Mouse (Mus musculus): Measurements from ENCODE around the gene Tmem30b. TPM values are rescaled to one million over a fixed set of nuclear protein-coding genes. Genes with fewer than 3 reads are reported as not detected.

Tmem30b gene
- total RNA-seq (2015; ENCODE audit: low replicate concordance) (not detected in 2 replicates), total RNA-seq (2017; ENCODE audit: low replicate concordance) (not detected in 2 replicates)

DNA sequence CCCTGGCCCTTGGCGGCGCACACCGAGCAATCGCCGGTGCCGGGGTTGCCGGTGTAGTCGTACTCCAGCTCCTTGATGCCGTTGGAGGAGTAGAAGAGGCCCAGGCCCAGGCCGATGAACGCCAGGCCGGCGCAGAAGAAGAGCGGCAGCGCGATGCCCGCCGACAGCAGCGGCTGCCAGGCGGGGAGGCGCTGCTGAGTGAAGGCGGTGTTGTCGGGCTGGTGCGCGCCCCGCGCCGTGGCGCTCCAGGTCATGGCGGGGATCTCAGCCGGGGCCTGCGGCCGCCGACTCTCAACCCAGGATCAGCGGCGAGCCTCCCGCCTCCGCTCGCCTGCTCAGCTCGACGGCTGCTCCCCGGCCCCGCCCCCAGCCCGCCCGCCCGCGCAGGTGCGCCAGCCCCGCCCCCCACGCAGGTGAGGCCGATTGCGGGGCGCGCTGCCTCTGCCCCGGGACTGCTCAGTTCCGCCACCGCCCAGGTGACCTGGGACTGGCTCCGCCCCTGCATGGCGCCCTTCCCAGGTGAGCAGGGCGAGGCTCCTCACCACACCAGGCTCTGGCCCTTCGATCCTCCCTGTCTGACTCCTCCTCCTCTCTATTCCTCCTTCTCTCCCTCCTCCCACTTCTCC lies at the start of gene Tmem30b:
Gene Tmem30b (minus strand): TSS at position 307 of the 626 bp plus-strand sequence.
- ATAC-seq (replicated peaks; ENCODE audit: low FRiP score, poor library complexity, severe bottlenecking): no peak

DNA sequence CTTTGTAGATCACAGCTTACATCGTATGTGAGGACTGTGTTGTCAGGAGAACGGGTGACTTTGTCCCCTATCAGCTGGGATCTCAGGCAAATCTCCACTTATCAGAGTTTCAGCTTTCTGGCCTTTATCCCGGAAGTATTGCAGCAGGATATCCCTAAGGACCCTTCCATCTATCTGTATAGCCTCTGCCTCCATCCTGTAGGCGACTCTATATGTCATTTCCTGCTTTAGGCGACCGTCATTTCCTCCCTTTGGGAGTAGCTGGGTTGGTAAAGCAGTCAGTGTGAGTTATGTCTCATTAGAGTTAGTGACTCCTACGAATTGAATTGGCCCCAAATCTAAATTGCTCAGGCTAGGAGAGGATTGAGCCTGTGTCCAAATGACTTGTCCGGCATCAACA lies 49.0 kb upstream of the Tmem30b start:
- ATAC-seq (replicated peaks; ENCODE audit: low FRiP score, poor library complexity, severe bottlenecking): no peak

DNA sequence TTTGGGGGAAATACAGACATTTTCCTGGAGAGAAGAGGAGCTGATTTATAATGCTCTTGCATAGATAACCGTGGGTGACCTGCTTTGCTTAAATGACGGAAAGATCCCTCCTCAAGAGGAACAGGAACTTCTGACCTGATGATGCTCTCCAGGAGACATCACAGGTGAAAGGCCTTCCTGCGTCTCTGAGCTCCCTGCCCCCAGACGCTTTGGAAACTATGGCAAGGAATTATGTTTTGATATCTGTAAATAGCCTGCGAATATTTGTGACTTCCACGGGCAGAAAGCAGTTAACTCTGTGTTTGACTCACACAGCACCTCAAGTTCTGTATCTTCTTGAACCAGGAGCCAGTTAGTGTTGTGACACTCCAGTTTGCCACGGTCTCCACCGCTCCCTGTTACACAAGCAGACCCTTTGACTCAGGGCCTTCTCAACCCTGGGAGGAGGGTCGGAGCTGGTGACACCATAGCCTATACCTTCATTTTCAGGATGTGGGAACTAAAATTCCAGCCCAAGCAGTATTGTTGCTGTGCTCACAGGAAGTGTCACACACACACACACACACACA lies 48.1 kb upstream of the Tmem30b start:
- no peak for ATAC-seq (replicated peaks; ENCODE audit: low FRiP score, poor library complexity, severe bottlenecking)

DNA sequence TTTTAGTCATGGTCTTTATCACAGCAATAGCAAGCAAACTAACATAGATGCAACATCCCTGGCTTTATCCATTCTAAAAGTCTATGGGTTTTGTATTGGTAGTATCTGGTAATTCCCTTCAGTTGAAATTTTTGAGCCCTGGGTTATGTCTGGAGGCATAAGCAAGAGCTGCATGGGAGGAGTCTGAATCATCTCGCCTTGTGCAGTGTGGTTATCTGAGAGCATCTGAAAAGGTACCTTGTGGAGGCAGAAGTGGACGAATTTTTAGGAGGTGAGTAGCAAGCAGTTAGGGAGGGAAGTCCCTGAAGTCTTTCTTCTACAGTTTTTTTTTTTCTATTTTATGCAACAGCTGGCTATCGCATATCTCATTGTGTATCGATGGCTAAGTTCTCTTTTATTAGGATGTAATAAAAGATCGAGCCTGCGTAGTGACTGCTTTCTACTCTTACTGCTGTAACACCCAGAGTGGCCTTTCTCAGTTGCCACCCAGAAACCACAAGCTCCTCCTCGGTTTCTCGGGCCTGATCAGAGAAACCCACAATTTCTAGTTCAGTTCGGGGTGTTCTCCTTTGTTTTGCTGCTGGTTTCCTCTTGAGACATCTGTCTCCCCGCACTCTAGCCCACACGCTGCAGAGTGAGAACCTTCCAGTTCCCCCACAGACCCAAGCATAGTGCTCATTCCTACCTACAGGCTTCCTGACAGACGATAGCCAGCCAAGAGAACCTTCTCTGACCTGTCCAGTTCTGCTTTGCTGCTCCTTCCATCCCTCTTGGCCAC lies 47.0 kb upstream of the Tmem30b start:
- ATAC-seq (replicated peaks; ENCODE audit: low FRiP score, poor library complexity, severe bottlenecking): no peak

DNA sequence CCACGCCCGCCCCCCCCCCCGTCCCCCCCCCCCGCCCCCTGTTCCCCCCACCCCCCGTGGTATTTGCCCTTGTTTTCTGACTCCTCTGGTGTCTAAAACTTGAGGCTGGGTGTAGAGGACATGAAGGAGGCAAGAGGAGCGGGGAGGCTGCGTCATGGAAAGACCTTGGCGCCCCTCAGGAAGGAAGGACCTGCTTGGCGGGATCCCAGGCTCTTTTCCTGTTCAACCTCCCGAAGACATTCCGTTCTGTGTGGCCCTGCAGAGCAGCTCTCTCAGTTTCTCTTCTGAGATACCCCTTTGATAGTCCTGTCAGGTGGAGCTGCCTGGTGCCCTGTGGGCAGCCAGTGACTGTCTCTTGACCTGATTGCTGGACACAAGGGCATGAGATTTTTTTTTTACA lies 45.4 kb upstream of the Tmem30b start:
- ATAC-seq (replicated peaks; ENCODE audit: low FRiP score, poor library complexity, severe bottlenecking): no peak

DNA sequence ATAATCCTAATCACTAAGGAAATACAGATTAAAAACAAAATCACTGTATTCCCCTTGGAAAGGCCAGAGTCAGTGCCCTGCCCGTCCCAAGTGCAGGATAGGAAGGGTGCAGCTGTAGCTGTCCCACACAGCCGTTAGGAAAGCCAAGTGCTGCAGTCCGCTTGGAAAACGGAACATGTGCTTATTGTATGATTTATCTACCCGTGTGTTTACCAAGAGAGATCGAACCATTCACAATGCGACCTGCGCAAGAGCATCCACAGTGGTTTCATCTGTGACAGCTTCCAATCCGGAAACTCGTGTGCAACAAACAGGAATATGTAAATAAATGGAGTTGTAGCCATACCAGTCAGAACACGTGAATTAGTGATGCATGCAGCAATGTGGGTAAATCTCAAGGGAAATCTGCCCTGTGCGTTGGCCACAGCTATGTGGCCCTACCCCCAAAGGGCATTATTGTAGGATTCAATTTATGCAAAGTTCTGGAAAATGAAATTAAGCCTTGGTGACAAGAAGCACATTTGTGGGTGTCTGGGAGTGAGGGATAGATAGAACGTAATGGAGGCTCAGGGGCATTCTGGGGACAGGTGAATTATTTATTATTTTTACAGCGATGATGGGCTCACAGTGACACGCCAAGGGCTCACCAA lies 44.6 kb upstream of the Tmem30b start:
- no peak for ATAC-seq (replicated peaks; ENCODE audit: low FRiP score, poor library complexity, severe bottlenecking)

DNA sequence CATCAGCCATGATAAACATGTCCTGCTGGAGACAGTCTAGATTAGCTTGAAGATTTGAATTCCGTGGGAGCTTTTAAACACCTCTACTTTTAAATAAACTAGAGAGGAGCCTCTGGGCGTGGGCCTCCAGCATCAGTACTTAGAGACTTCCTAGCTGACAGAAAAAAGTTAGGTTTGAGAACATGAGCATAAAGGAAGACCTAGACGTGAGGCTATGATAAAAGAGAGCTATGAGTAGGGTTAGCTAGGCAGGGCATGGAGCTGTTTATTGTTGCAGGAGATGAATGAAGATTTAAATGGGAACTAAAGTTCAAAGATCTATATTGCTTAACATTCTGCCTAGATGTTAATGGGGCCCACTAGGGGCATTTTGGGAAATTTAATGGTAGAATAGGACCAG lies 41.1 kb upstream of the Tmem30b start:
- no peak for ATAC-seq (replicated peaks; ENCODE audit: low FRiP score, poor library complexity, severe bottlenecking)

DNA sequence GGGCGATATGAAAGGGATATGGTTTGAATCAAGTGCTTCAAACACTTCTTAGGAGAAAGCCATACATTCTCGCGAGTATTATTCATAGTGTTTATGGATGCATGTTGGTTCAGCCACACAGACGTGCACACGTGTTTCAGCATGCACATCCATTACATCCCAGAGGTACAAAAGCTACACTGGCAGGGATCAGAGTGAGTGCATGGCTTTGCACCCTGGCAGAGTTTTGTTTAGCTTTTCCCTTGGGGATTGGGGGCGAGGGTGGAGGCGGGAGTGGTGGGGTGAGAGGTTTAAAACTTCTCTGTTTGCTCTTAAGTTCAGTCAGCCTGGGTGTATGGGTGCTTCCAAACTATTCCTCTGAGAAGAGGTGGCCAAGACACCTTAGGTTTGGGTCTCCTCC lies 39.7 kb upstream of the Tmem30b start:
- no peak for ATAC-seq (replicated peaks; ENCODE audit: low FRiP score, poor library complexity, severe bottlenecking)

DNA sequence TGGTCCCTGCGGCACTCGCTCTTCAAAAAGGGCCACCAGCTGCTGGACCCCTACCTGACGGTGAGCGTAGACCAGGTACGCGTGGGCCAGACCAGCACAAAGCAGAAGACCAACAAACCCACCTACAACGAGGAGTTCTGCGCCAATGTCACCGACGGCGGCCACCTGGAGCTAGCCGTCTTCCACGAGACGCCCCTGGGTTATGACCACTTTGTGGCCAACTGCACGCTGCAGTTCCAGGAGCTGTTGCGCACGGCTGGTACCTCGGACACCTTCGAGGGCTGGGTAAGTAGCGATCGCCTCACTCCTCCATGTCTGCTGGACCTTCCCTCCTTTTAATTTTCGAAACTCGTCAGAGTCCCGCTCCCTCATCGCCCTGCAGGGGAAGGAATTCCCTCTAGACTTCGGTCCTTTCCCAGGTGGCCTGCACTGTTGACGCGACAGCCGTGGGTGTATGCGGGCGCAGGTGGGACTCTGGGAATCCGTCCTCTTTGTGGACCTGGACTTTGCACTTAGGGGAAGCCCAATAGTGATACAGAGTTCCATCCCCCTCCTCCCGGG lies 39.1 kb upstream of the Tmem30b start:
- ATAC-seq (replicated peaks; ENCODE audit: low FRiP score, poor library complexity, severe bottlenecking): no peak

DNA sequence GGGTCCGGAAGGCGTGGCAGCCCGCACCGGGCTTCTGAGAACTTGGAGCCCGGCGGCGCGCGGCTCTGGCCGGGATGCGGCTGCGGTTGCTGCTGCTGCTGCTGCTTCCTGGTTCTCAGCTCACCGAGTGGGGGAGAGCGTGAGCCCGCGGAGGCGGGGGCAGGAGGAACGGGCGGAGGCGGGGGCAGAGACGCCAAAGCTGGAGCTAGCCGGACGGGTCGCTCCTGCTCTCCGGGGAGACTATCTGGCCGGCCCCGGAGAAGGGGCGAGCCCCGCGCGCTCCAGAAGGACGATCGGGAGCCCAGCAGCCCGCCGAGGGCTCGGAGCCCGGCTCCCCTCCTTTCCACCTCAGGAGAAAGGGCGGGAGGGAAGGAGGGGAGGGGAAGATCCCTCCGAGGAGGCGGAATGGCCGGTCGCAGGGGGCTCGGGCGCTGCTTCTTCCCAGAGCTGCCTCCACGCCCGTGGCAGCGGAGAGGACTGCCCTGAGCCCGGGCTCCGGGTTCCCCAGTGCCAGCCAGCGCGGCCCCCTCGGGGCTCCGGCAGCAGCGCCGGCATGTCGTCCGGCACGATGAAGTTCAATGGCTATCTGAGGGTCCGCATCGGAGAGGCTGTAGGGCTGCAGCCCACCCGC lies 38.5 kb upstream of the Tmem30b start, which contains the start of gene Prkch:
Gene Prkch (plus strand): TSS at position 187 of the 631 bp plus-strand sequence.
- ATAC-seq (replicated peaks; ENCODE audit: low FRiP score, poor library complexity, severe bottlenecking): no peak

DNA sequence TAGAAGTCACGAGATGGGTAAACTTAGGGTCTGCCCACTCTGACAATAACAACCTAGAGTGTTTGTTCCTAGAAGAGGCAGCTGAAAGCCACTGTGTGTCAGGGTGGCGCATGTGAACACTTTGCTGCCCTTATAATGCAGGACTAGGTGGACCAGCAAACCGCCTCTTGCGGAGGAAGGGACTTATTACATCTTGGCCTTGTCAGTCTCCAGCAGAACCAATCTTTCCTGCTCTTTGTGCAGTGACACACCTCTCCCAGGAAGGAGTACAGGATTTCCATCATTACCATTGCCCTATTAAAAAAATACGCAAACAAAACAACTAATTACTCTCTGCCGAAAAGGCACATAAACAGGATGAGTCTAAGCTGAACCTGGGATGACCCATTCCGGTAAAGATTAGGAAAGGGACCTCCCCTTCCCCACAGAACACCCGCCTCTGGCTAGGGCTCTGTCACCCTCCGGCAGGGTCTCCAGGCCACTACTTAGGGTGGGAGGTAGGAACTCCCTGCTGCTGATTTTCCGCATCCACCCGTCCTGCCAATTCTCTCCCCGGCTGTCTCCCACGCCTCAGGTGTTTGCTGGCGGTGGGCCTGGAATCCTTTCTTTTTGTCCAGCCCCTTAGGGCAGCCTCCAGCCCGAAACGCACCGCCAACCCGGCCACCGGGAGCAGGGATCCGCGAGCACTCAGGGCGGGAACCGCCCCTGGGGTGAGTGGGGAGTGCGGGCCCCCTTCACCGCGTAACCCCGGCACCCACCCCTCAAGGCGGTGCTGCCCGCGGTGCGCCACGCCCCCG lies 37.8 kb upstream of the Tmem30b start:
- ATAC-seq (replicated peaks; ENCODE audit: low FRiP score, poor library complexity, severe bottlenecking): no peak

DNA sequence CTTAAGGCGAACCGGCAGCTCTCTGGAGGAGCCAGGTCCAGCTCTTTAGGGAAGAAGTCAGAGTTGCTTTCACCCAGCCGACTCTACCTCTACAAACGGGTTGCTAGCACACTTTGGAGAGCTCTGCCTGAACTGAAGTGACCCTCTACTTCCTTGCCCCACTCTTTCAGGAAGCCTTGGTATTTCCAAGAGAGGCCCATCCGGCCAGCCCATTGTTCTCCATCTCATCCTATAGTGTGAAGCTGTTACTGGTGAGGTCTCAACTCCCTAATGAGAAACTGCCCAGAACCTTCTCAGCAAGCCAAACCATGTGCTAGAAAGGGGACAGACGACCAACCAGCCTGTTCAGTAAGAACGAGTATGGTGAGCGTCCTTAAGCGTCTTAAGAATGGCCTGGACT lies 37.1 kb upstream of the Tmem30b start:
- ATAC-seq (replicated peaks; ENCODE audit: low FRiP score, poor library complexity, severe bottlenecking): no peak

DNA sequence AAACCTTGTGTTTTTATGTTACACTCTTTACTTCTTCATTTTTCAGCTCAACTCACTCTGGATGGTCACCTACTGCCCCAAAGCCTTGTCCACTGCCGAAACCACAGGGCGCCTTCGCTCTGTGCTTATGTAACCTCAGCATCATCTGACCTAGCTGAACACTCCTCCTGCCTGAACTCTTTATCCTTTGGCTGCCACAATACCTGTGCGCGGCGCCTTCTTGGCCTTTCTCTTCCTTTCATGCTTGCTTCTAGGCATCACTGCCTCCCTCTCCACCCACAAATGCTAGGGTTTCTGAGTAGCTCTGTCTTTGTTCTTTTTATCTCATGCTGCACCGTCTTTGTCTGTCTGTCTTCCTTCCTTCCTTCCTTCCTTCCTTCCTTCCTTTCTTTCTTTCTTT lies 34.6 kb upstream of the Tmem30b start:
- ATAC-seq (replicated peaks; ENCODE audit: low FRiP score, poor library complexity, severe bottlenecking): no peak

DNA sequence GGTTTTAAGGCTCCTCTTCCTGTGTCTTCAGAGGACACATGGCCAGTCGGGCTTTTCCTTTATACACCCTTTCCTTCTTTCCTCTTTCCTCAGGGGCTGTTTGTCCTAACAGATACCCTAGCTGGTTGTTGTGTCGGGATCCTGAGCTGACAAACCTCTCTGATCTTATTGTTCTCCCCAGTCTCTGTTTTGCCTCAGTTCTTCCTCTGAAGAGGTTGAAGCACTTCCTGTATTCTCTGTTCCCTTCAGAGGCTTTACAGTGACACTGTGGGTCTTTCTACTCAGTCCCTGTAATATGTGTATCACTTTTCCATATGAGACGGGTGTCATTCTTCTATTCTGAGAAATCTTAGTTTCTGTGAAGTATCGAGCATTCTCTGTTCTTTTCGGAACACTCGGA lies 31.9 kb upstream of the Tmem30b start:
- no peak for ATAC-seq (replicated peaks; ENCODE audit: low FRiP score, poor library complexity, severe bottlenecking)

DNA sequence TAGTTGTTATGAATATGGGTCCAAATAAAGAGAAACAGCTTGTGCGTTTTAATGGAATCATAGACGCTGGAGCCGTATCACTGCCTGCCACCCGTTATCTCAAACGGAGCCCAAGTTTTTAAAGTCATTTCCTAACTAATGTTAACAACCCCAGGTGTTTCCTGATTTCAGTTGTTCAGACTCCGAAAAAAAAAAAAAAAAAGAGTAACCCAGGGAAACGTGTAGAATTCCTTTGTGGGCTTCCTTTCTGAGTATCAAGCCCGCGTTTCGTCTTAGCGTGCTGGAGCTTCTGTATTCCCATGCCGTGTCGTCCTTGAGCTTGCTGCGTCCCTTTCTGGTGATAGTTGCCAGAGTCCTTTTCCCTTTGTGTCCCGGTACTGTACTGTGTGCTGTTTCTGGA lies 28.4 kb upstream of the Tmem30b start:
- ATAC-seq (replicated peaks; ENCODE audit: low FRiP score, poor library complexity, severe bottlenecking): no peak

DNA sequence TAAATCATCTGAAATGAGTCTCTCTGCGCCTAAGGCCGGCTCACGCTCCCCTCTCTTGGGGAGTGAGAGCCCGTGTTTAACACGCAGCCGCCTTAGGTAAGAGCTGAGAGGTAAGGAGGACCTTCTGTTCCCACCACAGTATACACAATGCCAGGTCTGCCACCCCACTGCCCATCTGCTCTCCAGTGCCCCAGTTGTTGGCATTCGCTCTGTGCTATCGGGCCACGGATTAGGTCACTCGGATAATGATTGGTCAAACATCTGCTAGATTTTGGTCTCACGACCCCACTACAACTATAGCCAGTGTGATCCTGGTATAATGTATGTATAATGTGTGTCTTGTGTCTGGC lies 19.4 kb upstream of the Tmem30b start:
- ATAC-seq (replicated peaks; ENCODE audit: low FRiP score, poor library complexity, severe bottlenecking): no peak

DNA sequence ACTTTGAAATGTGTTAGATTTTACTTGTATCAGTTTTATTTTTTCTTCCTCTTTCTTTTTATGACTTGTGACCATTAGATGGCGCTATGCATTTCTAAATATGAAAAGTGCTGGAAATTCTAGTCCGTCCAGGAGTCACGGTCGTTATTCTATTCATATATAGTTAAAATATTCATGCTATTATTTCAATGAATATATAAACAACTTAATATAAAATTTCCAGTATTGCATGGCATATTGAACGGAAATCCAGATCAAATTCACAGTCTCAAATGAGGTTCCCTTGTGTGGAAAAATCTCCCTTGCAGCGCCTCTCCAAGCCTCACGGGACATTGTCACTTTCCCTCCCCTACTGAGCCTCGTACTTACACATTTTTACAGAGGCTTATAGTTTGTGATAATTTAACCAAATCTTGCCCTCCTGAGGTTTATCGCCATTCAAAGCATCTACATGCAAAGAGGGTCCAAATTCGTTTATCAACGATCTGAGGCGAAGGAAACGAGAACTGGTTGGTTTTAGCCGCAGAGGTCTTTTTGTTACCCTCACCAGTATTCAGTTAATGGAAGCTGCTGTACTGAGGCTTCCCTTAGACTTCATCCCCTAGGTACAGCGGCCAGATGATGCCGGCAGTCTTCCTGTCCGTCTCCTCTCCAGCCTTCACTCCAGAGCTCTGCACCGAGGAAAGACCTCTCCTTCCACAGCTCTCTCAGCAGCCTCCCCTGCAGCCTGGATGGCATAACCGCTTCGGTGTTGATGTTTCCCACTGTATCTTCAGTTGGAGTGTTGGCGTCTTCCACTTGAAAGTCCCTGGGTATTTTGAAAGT lies 18.8 kb upstream of the Tmem30b start:
- ATAC-seq (replicated peaks; ENCODE audit: low FRiP score, poor library complexity, severe bottlenecking): no peak

DNA sequence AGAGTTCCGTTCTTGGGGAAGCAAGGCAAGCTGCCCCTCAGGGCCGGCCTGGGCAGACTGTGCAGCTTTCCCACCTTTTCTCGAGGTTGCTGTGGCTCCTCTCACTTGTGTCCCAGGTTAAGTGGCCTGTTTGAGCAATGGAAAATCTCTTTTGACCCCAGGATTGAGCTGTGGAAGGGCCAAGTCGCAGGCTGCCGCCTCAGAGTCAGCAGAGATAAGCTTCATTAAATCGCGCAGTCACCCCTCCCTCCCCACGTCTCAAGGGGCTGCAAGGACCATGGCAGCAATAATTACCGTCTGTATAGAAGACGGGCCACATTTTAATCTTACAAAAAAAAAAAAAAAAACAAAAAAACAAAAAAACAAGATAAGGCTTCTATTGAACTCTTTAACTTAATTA lies 18.0 kb upstream of the Tmem30b start:
- ATAC-seq (replicated peaks; ENCODE audit: low FRiP score, poor library complexity, severe bottlenecking): no peak

Measured in erythroblast, adult 5-6 weeks (primary cell).